Mouse (Mus musculus) C2C12 (cell line): ENCODE results near the gene Car8.

ENCODE experiments used
- CEBPB ChIP-seq: IDR thresholded peaks from one replicate; pipeline ENCODE4 v1.6.1; 2011; ENCODE audit warnings: low read depth, mild to moderate bottlenecking, control low read depth, moderate library complexity
- CTCF ChIP-seq: IDR thresholded peaks from one replicate; pipeline ENCODE4 v1.5.1; 2011; ENCODE audit not compliant: control insufficient read depth, insufficient read depth, insufficient read length
- FOSL1 ChIP-seq: IDR thresholded peaks from one replicate; pipeline ENCODE4 v1.8.0; 2011; ENCODE audit warnings: mild to moderate bottlenecking, low read length; ENCODE audit not compliant: poor library complexity, insufficient read depth, severe bottlenecking
- MAX ChIP-seq: IDR thresholded peaks from one replicate; pipeline ENCODE4 v1.6.1; 2011; ENCODE audit warnings: mild to moderate bottlenecking, control low read depth
- MYOD1 ChIP-seq: IDR thresholded peaks from one replicate; pipeline ENCODE4 v1.6.1; 2011; ENCODE audit warnings: low read depth; ENCODE audit not compliant: control insufficient read depth, insufficient read length
- USF1 ChIP-seq: IDR thresholded peaks from one replicate; pipeline ENCODE4 v1.6.1; 2011; ENCODE audit warnings: low read depth, mild to moderate bottlenecking, control low read depth, moderate library complexity

- TF ChIP-seq CTCF (no peak), FOSL1 (no peak), USF1 (no peak), CEBPB (no peak), MAX (no peak), MYOD1 (no peak)
Measured at GRCm38 (mm10) chr4:8101466-8101865, 137.4 kb downstream of the Car8 start.
